Mouse (Mus musculus): Measurements from ENCODE around the gene Capzb. TPM values are rescaled to one million over a fixed set of nuclear protein-coding genes. Genes with fewer than 3 reads are reported as not detected.

The Capzb gene
- total and polyA plus RNA-seq, 3 experiments, result 86.4 to 388 (median 160) TPM

- Histone ChIP-seq H3K4me1 (ENCODE audit: control insufficient read depth in 1 of 2, insufficient read depth in 2 of 2) (no peaks in the 10 kb centered on the region), H3K27ac (ENCODE audit: insufficient read depth, low read depth) (no peak overlapping the region), H3K9me3 (replicated peaks; ENCODE audit: low read length) (peaks cover 28% of the 10 kb centered on the region), H3K4me2 (ENCODE audit: insufficient read depth, low read depth, poor library complexity, severe bottlenecking) (no peak overlapping the region), H3K36me3 (replicated peaks in 1 of 2; ENCODE audit: control insufficient read depth in 1 of 2, insufficient read depth in 1 of 2, low read length in 1 of 2) (no peaks in the 10 kb centered on the region), H3K4me3 (replicated peaks in 1 of 3; ENCODE audit: low read depth in 2 of 3, low read length in 2 of 3, poor library complexity in 1 of 3) (no peak overlapping the region), H3K27me3 (replicated peaks) (peaks cover 13% of the 10 kb centered on the region), H3K79me2 (replicated peaks; ENCODE audit: control insufficient read depth, extremely low read depth, insufficient read depth, poor library complexity, severe bottlenecking) (no peaks in the 10 kb centered on the region), H3K9ac (ENCODE audit: insufficient read depth, low read depth) (no peak overlapping the region)
- dilution Hi-C loops (cut with MboI; ENCODE audit: extremely low pct_ligation_motif_present, extremely low pct_unique_long_range_greater_than_20kb, low sequenced_read_pairs), result no loop called here
- TF ChIP-seq E2F4 (IDR thresholded peaks at IDR 0.05; ENCODE audit: insufficient replicate concordance, low read depth, low read length), result no peak
- peak in 1 of 2 experiments; percentile 27; a peak in 1 of 4 replicates for TF ChIP-seq CTCF (conservative IDR thresholded peaks at IDR 0.05 in 1 of 2, IDR thresholded peaks at IDR 0.05 in 1 of 2; ENCODE audit: low read depth in 2 of 2, low read length in 2 of 2)
- no peak for TF ChIP-seq JUND (conservative IDR thresholded peaks at IDR 0.05; ENCODE audit: low read depth, low read length)
- in situ Hi-C loops (cut with MboI; ENCODE audit: low pct_ligation_motif_present, low pct_unique_long_range_greater_than_20kb, low sequenced_read_pairs), result no loop called here
- no peak for DNase-seq (ENCODE audit: extremely low read depth)
These were observed 41.3 kb upstream of the Capzb start for GRCm38 (mm10) chr4:139151370-139151769.

DNA sequence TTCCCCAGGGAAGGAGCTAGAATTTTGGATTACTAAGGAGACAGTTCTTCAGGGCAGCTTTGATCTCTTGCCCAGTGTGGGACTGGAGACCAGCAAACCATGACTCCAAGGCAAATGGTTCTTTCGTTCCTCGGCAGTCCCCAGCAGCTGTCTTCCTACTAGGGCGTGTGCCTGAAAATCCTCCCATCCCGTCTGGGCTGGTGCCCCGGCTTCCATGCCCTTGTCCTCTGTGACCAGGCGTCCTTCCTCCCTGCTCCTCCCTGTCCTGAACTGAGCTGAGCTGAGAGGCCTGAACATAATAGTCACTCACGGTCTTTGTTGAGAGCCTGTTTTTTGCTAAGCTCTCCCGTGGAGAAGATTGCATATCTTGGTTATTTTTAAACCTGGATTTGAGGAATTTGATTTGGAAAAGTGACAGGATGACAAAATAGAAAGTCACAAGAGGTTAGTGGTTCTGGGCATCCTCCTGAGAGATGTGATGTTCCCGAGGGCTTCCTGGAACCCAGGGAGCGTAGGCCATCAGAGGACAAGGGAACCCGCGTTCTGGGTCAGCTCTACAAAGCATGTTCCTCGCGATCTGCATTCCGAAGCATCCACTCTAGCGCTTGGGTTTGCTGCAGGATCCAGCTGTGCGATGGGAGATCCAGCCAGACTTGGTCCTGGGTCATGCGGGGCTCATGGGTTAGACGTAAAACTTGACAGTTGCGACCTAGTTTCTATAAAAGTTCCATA lies 38.0 kb upstream of the Capzb start:
- H3K4me3 ChIP-seq (replicated peaks in 1 of 3; ENCODE audit: low read depth in 2 of 3, low read length in 2 of 3, poor library complexity in 1 of 3), result no peak overlapping the region
- no peaks in the 10 kb centered on the region for H3K4me1 ChIP-seq (ENCODE audit: control insufficient read depth in 1 of 2, insufficient read depth in 2 of 2)
- no peaks in the 10 kb centered on the region for H3K27me3 ChIP-seq (replicated peaks)
- H3K79me2 ChIP-seq (replicated peaks; ENCODE audit: control insufficient read depth, extremely low read depth, insufficient read depth, poor library complexity, severe bottlenecking), result no peaks in the 10 kb centered on the region
- no peak for DNase-seq (ENCODE audit: extremely low read depth)
- H3K36me3 ChIP-seq (replicated peaks in 1 of 2; ENCODE audit: control insufficient read depth in 1 of 2, insufficient read depth in 1 of 2, low read length in 1 of 2), result no peaks in the 10 kb centered on the region
- H3K9ac ChIP-seq (ENCODE audit: insufficient read depth, low read depth), result no peak overlapping the region
- dilution Hi-C loops (cut with MboI; ENCODE audit: extremely low pct_ligation_motif_present, extremely low pct_unique_long_range_greater_than_20kb, low sequenced_read_pairs), result no loop called here
- H3K9me3 ChIP-seq (replicated peaks; ENCODE audit: low read length), result peaks cover 14% of the 10 kb centered on the region
- in situ Hi-C loops (cut with MboI; ENCODE audit: low pct_ligation_motif_present, low pct_unique_long_range_greater_than_20kb, low sequenced_read_pairs), result no loop called here
- H3K27ac ChIP-seq (ENCODE audit: insufficient read depth, low read depth), result no peak overlapping the region
- TF ChIP-seq MEF2A (IDR thresholded peaks at IDR 0.05; ENCODE audit: borderline replicate concordance, low read depth, low read length) (no peak), ZKSCAN1 (IDR thresholded peaks at IDR 0.05; ENCODE audit: borderline replicate concordance, low read depth, low read length) (no peak), GABPA (IDR thresholded peaks at IDR 0.05; ENCODE audit: insufficient replicate concordance, low read depth, low read length) (no peak), JUND (conservative IDR thresholded peaks at IDR 0.05; ENCODE audit: low read depth, low read length) (no peak), SIN3A (IDR thresholded peaks at IDR 0.05; ENCODE audit: low read length) (no peak), TCF12 (IDR thresholded peaks at IDR 0.05; ENCODE audit: low read depth, low read length) (no peak), RCOR1 (conservative IDR thresholded peaks at IDR 0.05; ENCODE audit: low read depth, low read length) (no peak), MYC (IDR thresholded peaks at IDR 0.05; ENCODE audit: low read depth, low read length) (no peak), TBP (conservative IDR thresholded peaks at IDR 0.05; ENCODE audit: low read depth, low read length) (no peak), HCFC1 (IDR thresholded peaks at IDR 0.05; ENCODE audit: low read depth, low read length) (no peak), KAT2A (IDR thresholded peaks at IDR 0.05; ENCODE audit: insufficient replicate concordance, low read length) (no peak)
- H3K4me2 ChIP-seq (ENCODE audit: insufficient read depth, low read depth, poor library complexity, severe bottlenecking), result no peak overlapping the region
